Mouse (Mus musculus): Measurements from ENCODE around the gene M1ap.
A peak's percentile ranks its signal among the peaks of the same experiment; 100 is the strongest.

Gene M1ap

DNA sequence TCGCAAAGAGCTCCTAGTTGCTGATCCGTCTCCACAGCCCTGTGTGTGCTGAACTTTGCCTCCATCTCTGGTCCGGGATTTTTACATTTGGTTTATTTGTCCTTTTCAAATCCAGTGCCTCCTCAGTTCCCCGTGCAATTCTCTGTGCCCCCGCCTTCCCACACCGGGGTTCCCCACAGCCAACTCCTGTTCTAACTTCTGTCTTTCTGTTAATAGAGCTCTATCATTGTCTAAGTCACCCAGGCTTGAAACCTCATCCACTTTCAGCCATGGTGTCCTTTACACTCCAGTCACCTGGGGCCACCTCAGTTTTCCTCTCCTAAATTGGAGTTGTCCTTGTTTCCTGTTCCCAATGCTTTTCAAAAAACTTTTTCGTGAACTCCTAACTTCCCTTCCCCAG, 64.6 kb downstream of the M1ap start:
- no peak for DNase-seq

DNA sequence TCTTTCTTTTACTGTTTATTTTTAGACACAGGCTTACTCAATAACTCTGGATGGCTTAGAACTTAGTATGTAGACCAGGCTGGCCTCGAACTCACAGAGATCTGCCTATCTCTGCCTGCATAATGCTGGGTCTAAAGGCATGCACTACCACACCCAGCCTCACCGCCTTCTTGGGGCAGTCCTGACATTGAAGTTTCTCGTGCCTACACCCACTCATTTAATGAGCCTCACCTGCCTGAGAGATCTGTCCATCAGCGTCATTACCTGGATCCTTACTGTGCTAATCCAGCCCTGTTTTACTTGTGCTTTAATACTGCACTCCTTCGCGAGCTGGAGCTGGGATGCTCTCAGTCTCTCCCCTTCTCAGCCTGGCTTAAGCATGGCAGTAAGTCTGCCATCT, 65.1 kb downstream of the M1ap start:
- DNase-seq, result no peak

DNA sequence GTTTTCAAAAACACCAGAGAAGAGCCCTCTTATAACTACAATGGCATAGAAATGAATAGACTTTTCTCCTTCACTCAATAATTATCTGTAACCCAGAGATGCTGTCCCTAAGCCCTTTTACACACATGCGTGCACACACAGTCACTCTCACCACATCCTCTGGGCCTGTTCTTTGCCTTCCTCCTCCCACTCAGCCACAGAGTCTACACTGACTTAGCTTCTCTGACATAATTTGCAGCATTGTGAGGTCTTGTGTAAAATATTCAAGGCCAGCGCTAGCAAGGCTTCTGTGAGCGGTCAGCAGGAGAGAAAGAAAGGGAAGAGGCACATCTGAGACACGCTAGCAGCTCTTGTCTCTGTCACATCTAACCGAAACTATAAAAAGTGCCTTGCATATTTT, 66.7 kb downstream of the M1ap start:
- no peak for DNase-seq

DNA sequence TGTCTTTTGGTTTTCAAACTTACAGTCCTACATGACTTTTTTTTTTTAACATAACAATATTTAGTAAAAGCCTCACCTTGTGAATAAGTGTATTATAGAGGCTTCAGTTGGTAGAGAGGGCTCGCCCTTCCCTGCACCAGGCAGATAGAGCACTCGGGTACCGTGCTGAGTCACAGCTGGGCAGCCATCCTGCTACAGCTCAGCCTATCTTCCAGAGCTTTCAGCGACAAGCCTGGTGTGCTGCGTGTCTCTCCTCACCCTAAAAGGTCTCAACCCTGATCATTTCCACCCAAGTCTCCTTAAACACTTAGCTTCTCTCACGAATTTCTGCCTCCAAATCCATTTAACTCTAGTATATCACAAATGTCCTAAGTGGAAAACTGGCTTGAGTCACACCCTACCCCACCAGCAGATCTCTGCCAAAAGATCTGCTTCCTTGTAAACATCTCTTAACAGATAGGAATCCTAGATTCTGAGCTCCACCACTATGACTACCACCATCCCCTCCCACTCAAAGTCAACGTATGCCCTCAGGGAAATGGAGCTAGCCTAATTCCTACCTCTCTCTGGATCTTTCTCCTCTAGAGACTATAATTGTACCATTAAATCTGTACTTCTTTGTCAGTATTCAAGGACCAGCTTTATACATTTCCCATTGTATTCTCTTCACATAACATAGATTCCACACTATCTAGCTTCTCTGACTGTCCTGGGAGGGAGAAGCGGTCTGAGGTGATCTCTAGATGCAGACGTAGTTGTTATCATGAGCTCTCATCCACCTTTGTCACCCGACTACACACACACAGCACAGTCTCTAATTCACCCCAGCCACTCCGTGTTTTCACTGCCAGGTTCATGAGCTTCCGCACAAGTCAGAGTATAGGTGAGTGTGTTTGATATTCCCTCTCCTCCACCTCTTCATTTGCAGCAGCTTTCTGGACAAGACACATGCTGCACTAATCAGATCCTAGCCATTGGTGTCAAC, 68.1 kb downstream of the M1ap start:
- no peak for DNase-seq

DNA sequence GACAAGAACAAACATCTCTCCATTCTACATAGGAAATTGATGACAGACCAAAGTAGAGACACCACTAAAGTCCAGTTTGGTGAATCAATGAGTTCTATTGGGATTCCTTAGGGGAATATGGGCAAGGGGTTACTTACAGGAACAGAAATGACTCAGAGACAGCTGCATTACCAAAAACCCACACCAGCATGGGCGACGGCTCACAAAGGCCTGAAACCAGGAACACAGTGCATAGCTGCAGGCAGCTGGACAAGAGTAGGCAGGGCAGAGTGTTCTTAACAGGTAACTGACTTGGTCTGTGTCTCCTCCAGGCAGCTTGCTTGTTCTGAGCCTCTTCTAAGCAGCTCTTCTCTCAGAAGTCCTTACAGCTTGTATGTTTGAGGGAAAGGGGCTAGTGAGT, 69.0 kb downstream of the M1ap start:
- no peak for DNase-seq

DNA sequence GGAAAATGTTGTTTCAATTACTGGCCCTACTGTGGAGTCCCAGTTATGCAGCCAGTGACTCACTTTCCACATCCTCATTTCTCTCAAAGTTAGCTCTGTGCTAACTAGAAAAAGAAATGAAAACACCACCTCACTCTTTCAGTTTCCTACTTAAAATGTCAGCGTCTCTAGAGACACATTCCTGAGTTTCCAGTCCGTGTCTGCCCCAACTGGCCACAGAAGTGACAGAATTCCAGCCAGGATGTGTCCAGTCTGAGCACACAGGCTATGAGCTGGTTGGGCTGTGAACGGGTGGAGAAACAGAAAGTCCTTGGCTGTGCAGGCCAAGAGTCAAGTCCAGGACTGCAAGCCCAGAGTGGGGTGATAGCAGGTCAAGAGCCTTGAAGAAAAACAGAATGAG, 70.5 kb downstream of the M1ap start:
- no peak for DNase-seq

DNA sequence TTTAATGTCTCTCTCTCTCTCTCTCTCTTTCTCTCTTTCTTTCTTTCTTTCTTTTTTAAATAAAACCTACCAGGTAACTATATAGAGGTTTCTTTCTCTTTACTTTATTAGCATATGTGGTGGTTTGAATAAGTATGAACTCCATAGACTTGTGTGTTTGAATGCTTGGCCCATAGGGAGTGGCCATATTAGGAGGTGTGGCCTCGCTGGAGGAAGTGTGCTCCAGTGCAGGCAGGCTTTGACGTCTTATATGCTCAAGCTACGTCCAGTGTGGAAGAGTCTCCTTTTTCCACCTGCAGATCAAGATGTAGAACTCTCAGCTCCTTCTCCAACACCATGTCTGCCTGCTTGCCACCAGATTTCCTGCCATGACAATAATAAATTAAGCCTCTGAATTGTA, 72.3 kb downstream of the M1ap start:
- DNase-seq, result no peak

DNA sequence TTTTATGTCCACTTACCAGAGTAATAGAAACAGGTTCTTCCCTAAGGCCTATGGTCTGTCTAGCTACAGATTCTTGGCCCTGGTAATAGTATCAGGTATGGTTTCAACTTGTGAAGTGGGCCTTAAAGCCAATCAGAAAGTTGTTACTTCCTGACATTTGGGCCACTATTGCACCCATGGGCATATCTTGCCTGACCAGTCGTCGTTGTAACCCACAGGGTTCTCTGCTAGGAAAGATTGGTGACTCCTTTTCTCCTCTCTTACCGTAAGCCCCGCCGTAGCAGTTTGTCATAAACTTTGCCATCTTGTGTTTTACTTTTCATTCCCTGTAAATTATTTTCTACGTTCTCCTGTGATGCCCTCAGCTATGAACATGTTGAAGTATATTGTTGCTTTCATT, 73.4 kb downstream of the M1ap start:
- DNase-seq, result no peak

DNA sequence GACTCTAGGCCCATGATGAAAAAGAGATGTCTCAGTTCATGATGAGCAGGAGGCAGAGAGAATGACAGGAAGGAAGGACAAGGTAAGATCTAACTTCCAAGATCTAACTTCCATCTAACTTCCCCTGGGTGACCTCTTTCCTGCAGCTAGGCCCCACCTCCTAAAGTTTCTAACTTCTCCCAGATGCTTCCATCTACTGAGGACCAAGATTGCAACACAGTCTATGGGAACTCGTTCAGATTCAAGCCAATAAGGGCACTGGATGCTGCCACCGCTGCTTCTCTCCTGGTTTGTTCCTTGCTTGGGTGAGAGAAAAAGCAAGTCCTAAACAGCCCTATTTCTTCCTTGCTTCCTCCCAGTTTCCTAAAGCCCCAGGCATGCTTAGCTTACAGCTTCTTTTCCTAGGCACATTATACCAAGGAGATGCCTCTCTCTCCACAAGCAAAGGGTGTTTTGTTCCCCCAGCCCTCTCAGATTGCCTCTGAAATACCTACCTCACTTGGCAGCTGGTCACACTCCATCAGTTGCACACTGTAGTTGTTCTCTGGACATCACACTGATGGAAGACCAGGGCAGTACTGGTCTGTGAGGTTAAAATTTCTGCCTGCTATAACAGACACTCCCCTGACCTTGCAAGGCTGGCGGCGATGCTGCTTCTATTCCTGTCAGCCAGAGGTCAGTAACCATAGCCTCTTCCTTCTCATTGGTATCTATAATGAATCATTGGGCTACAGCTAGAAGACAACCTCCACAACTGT, 74.3 kb downstream of the M1ap start:
- no peak for DNase-seq

DNA sequence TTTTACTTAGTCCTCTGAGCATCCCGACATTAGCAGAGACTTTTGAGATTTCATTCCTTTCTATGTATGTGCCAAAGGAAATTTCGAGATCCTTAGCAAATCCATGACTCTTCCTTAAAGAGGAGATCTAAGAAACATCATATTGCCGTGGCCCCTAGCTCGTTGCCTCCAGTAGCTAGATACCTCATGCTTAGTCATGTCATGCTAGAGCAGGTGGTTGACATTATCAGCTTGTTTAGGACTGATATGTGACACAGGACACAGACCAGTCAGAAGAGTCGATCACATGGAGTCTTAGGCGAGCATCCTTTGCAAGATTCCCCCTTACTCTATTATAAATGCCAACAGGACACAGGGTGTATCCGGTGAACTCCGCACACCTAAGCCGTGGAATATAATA, 76.3 kb downstream of the M1ap start:
- DNase-seq, result no peak

DNA sequence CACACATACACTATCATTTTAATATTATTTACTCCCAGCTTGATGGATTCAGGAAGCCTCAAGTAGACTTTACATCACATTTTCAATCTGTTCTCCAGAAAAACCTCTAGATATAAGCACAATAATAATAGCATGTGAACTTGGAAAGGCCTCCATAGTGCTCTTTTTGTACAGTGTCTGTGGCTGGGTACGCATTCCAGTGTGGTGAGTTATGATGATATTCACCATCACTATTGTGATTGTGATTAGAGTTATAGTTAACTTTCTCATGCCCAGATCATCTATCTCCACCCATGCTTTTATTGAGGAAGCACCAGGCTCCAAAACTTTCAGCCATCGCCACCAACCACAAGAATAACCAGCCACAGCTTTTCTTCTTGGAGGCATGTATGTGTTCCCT, 77.1 kb downstream of the M1ap start:
- DNase-seq, result no peak

DNA sequence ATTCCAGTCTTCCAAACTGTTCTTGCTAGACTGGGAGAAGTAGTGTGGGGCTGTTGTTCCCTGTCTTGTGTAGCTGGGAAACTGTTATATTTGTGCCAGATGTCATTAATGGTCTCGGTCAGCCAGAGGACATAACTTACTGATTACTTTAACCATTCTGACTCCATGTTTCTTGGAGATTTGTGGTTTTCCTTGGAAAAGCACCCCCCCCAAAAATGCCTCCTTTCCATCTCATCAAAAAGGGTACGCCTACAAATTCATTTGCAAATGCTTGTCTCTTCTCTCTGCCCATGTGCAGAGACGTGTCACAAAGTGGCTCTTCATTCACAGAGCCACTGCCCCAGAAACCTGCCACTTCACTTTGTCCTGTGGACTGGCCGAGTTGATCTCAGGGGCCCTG, 77.7 kb downstream of the M1ap start:
- DNase-seq, result no peak

DNA sequence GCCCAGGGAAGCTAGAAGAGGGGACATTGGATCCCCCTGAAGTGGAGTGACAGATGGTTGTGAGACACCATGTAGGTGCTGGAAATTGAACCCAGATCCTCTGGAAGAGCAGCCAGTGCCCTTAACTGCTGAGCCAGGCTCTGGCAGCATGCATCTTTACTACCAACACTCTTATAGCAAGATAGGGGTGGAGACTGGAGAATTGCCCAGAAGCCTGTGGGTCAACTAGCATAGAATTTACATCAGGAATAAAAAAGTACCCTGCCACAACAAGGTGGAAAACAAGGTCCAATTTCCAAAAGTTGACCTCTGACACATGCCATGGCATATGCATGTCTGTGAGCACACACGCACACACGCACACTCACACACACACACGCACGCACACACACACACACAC, 78.5 kb downstream of the M1ap start:
- DNase-seq, result no peak

DNA sequence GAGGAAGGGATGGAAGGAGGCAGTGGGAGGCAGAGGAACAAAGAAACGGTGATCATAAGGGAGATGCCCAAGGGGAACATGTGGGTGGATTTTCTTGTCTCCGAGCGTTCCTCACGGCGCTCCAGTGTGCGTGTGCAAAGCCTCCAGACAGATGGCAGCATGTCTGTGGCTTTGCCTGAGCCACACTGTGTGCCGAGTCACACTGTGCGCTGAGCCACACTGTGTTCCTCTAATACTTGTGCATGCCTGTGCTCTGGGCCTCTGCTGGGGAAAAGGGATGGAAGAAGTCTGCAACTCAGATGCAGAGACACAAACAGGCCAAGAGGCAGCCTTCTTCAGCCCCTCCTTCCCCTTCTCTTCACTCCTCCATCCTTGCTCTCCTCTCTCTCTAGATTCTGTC, 80.6 kb downstream of the M1ap start:
- DNase-seq, result no peak

DNA sequence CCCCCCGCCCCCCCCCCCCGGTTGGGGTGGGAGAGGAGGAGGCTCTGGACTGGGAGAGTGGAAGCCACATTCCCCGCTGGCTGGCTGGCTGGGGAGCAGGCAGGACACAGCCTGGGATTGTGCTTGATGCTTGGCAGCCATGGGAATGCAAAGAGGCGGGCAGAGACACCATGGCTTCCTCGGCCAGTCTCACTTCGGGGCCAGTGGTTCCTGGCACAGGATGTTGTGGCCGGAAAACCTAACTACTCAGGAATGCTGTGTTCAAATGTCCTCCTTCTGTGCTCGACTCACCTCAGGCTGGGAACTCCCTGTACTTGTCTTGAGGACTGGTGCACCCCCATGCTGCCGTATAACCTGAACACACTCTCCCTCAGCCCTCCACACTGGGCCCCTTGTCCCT, 81.0 kb downstream of the M1ap start:
- DNase-seq, result no peak

DNA sequence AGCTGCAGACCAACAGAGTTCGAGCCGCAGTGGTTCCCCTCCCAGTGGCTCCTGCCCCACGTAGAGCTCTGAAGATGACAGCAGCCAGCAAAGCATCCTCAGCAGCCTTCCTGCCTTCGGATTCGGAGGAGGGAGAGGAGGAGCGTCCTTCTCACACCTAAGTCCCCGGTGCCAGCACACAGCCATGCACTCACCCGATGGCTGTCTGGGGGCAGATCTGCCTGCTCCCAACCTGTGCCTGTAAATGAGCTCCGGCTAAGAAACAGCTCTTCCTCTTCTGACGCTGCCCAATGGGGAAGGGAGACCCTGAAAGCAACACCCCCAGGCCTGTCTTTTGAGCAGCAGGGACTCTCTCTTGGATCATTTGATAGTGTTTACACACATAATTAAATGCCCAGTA, 83.1 kb downstream of the M1ap start:
- no peak for DNase-seq

DNA sequence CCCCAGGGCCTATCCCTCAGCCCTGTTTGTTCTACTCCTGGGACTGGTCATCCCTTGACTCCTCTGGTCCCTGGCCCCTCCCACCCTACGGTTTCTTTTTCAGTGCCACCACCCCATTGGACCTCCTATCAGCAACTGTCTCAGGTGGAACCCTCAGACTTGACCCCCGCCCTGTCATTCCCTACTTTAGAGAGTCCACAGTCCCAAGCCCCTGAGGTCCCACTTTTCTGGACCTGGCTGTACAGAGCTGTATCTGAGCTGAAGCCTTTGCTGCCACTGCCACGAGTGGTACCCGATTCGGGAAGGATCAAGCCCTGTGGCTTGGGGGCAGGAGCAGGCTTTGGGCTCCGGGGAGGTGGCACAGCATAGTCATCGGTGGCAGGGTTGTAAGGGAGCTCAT, 84.4 kb downstream of the M1ap start:
- DNase-seq, result no peak

DNA sequence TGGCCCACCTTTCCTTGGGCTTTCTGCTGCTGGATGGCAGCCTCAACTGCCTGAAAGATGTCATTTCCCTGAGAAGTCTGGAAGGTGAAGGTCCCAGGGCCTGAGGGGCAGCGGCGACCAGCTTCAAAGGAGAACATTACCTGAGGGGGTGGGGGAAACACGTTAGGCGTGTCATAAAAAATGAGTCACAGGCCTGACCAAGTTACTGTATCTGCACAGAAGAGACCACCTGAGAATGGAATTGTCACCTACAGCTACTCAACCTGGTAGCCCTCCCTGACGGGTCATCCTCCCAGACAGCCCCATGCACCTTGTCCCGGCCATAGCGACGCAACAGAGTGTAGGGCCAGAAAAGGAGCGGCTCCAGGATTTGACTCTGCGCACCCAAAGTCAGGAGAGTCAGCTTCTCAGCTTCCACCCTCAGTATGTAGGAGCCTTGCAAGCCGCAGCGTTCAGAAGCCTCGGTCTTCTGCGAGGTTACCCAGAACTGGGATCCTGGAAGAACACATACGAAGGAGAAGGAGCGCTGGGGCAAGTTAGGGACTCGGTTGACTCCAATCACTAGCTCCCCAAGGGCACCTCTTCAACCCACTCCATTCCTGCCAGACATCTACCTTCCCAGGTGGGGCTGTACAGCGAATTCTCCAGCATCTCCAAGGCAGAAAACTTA, 85.4 kb downstream of the M1ap start:
- DNase-seq, result no peak

DNA sequence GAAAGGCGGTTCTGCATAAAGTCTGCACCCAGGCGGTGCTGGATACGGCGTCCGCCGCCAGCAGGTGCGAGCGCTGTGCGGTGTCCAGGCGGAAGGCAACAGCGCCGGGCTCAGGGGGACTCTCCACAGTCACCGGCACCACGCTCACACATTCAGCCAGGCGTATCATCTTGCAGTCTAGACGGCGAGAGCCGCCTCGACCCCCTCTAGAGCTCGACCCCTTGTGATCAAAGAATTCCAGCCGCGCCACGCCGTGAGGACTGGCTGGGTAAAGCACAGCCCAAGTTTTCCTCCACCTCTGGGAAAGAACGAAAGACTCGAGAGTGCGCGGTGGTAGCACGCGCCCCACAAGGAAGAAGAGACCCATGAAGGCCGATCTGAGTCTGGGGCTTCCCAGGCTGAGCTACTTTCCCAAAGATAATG, 86.1 kb downstream of the M1ap start:
- peak; percentile 24 to 29 for DNase-seq

DNA sequence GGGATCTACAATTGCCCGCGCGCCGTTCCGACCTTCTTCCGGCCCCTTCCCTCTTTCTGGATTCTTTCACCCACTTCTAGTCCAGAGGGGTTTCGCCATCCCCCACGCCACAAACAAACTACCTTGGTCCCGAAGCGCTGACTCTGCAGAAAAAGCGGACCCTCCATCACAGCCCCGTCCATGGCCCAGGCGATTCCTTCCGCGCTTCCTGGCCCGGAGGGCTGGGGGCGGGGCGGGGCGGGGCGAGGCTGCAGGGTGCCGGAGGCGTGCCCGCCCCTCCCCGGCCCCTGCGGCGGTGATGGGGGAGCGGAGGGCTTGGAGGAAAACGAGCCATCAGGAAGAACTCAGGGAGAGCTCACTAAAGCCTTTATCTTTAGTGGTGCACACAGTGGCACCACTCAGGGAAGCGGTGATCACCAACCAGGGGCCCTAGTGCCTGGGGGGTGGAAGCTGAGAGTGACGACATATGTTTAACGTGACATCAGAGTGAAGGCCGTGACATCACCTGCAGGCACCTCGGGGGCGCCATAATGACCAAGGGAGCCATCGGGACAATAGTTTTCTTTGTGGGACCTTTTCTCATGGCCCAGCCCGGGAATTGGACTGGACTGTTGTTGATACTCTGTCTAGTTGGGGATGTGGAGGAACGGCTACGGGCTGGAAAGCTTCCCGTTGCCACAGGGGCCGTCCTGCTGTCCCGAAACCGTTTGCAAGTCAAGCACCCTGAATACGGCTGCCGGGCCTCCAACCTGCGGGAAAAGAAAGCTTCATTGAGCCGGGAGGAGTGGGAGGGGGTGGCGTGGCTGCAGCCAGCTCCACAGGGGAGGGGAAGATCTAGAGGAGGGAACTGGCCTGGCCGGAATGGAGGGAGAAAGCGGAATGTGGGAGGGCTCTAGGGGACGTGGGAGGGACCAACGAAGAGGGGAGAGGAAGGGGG, 86.8 kb downstream of the M1ap start, which contains the start of the genes Dok1 and Loxl3:
Gene Dok1 (minus strand): TSS at position 223 of the 937 bp plus-strand sequence.
Gene Loxl3 (plus strand): TSS at position 925 of the 937 bp plus-strand sequence.
- DNase-seq, result no peak

DNA sequence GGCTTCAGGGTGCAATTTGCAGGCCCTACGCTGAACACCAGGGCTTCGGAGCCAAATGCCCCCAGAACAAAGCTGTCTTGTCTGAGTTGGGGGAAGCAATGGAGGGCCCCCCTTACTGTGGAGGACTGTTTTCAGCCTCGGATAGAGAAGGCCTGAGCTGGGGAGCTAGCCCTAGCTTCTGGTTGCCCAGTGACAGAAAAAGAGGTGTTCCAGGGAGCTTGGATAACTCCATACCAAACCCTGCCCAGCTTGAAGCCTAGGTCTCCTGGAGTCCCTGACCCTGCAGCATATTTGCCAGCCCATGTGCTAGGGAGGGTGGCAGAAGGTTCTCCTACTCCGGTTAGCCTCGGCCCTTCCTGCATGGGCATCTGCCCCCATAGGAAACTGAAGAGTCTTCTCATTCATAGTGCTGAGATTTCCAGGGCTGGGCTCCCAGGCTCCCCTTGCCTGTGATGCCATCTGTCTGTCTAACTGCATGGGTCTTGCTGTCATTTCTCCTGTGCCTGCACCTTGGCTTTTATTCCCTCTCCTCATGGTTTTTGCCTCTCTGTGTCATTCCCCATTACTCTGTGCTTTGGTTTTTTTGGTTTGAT, 87.9 kb downstream of the M1ap start:
- DNase-seq, result no peak

DNA sequence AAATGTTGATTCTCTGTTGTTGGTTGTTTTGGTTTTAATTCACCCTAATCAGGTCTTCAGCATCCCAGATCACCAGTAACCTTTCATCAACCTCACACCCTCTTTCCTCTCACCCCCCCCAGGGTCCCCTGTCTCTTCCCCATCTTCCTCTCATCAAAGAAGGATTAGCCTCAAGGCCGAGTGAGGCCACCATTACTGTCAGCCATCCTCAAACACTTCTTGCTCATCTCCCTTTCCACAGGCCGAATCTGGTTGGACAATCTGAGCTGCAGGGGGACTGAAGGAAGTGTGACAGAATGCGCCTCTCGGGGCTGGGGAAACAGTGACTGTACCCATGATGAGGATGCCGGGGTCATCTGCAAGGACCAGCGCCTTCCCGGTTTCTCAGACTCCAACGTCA, 90.5 kb downstream of the M1ap start:
- DNase-seq, result no peak

Data from cerebellum, postnatal 14 days (tissue).